Mouse (Mus musculus) intestine, embryonic 16.5 days (tissue): Measurements from ENCODE around the gene Abi3bp. TPM values are rescaled to one million over a fixed set of nuclear protein-coding genes. Genes with fewer than 3 reads are reported as not detected.

Source experiments
- ATAC-seq: fragments of 200-750 bp; cut with Nextera tagmentation; 2 replicates; pipeline ENCODE4 v1.8.0; 2017; ENCODE audit warnings: moderate TSS enrichment, moderate library complexity
- H3K27ac ChIP-seq: fragments of 300-500 bp; sonication (generic); 2 replicates; pipeline ENCODE4 v1.5.1; 2014; ENCODE audit warnings: mild to moderate bottlenecking, low read length
- H3K27me3 ChIP-seq: fragments of 300-500 bp; sonication (generic); replicated peaks from 2 replicates; pipeline ENCODE4 v1.6.1; 2014; ENCODE audit warnings: low read length, control low read depth, mixed read lengths; ENCODE audit not compliant: control insufficient read depth, insufficient read depth
- H3K36me3 ChIP-seq: fragments of 300-500 bp; sonication (generic); 2 replicates; pipeline ENCODE4 v1.6.1; 2014; ENCODE audit warnings: low read length, control low read depth; ENCODE audit not compliant: control insufficient read depth, insufficient read depth
- H3K4me1 ChIP-seq: fragments of 300-500 bp; sonication (generic); 2 replicates; pipeline ENCODE4 v1.6.1; 2014; ENCODE audit warnings: low read length, control low read depth, mixed read lengths; ENCODE audit not compliant: control insufficient read depth, insufficient read depth
- H3K4me2 ChIP-seq: fragments of 300-500 bp; sonication (generic); 2 replicates; pipeline ENCODE4 v1.6.1; 2014; ENCODE audit warnings: low read depth, low read length, control low read depth
- H3K4me3 ChIP-seq: fragments of 300-500 bp; sonication (generic); 2 replicates; pipeline ENCODE4 v1.5.1; 2014; ENCODE audit warnings: mild to moderate bottlenecking, low read length
- H3K9ac ChIP-seq: fragments of 300-500 bp; sonication (generic); 2 replicates; pipeline ENCODE4 v1.6.1; 2014; ENCODE audit warnings: low read depth, low read length
- H3K9me3 ChIP-seq: fragments of 300-500 bp; sonication (generic); 2 replicates; pipeline ENCODE4 v1.6.1; 2016; ENCODE audit warnings: low read length, control low read depth; ENCODE audit not compliant: control insufficient read depth
- WGBS: fragments of 180-500 bp; shearing (Covaris S2); extraction: QIAGEN DNeasy Blood & Tissue Kit; methylation state at CpG from one replicate; pipeline ENCODE4 v1.1.7; 2014; 5-methylcytosine and 5-hydroxymethylcytosine counted together
- polyA plus RNA-seq: library from polyadenylated mRNA; unstranded; fragments of >200 nt; fragmentation: Nextera tagmentation; extraction: Ambion mirVana; gene quantifications from 2 replicates; pipeline ENCODE4 v1.2.1, GENCODE M21; 2015

The Abi3bp gene
- polyA plus RNA-seq, 1 experiment from 2014 or later = 10.2 TPM

- 88% methylated on average over 6 of the region's 6 CpGs for WGBS
- Histone ChIP-seq H3K9me3 (no peaks in the 10 kb centered on the region), H3K27me3 (no peaks in the 10 kb centered on the region), H3K36me3 (no peaks in the 10 kb centered on the region), H3K9ac (no peak overlapping the region), H3K27ac (no peak overlapping the region), H3K4me3 (no peak overlapping the region), H3K4me1 (no peaks in the 10 kb centered on the region), H3K4me2 (no peak overlapping the region)
- no peak for ATAC-seq
Observed at GRCm38 (mm10) chr16:56594866-56595265, 117.2 kb downstream of the Abi3bp start.

GRCm38 (mm10) chr16:56598427-56598826, 120.7 kb downstream of the Abi3bp start:
- no peak overlapping the region for H3K9ac ChIP-seq
- H3K27ac ChIP-seq = no peak overlapping the region
- H3K9me3 ChIP-seq = no peaks in the 10 kb centered on the region
- no peaks in the 10 kb centered on the region for H3K4me1 ChIP-seq
- no peaks in the 10 kb centered on the region for H3K36me3 ChIP-seq
- H3K4me2 ChIP-seq = no peak overlapping the region
- WGBS = 87% methylated on average over 4 of the region's 4 CpGs
- no peak overlapping the region for H3K4me3 ChIP-seq
- H3K27me3 ChIP-seq = no peaks in the 10 kb centered on the region
- peak; percentile 97 for ATAC-seq

- no peaks in the 10 kb centered on the region for H3K36me3 ChIP-seq
- no peak for ATAC-seq
- H3K4me1 ChIP-seq = no peaks in the 10 kb centered on the region
- WGBS = 75% methylated on average over 1 of the region's 1 CpGs
- no peak overlapping the region for H3K9ac ChIP-seq
- no peaks in the 10 kb centered on the region for H3K27me3 ChIP-seq
- H3K4me2 ChIP-seq = no peak overlapping the region
- no peak overlapping the region for H3K27ac ChIP-seq
- H3K4me3 ChIP-seq = no peak overlapping the region
- H3K9me3 ChIP-seq = no peaks in the 10 kb centered on the region
Observed at GRCm38 (mm10) chr16:56602394-56602793, 124.7 kb downstream of the Abi3bp start.

- H3K9ac ChIP-seq = no peak overlapping the region
- H3K4me3 ChIP-seq = no peak overlapping the region
- H3K27me3 ChIP-seq = no peaks in the 10 kb centered on the region
- H3K27ac ChIP-seq = no peak overlapping the region
- H3K36me3 ChIP-seq = no peaks in the 10 kb centered on the region
- H3K4me1 ChIP-seq = no peaks in the 10 kb centered on the region
- 78% methylated on average over 8 of the region's 8 CpGs for WGBS
- no peak overlapping the region for H3K4me2 ChIP-seq
- no peaks in the 10 kb centered on the region for H3K9me3 ChIP-seq
- no peak for ATAC-seq
Observed at GRCm38 (mm10) chr16:56610572-56610971, 132.9 kb downstream of the Abi3bp start.

- Histone ChIP-seq H3K27me3 (no peaks in the 10 kb centered on the region), H3K36me3 (no peaks in the 10 kb centered on the region), H3K4me3 (no peak overlapping the region), H3K9ac (no peak overlapping the region), H3K4me1 (no peaks in the 10 kb centered on the region), H3K27ac (no peak overlapping the region), H3K4me2 (no peak overlapping the region), H3K9me3 (no peaks in the 10 kb centered on the region)
- no peak for ATAC-seq
- 78% methylated on average over 10 of the region's 10 CpGs for WGBS
Observed at GRCm38 (mm10) chr16:56611096-56611867, 133.6 kb downstream of the Abi3bp start.

- Histone ChIP-seq H3K4me1 (no peaks in the 10 kb centered on the region), H3K9me3 (no peaks in the 10 kb centered on the region), H3K36me3 (no peaks in the 10 kb centered on the region), H3K4me3 (no peak overlapping the region), H3K4me2 (no peak overlapping the region), H3K27me3 (no peaks in the 10 kb centered on the region), H3K27ac (no peak overlapping the region), H3K9ac (no peak overlapping the region)
- WGBS = 94% methylated on average over 3 of the region's 3 CpGs
- no peak for ATAC-seq
Observed at GRCm38 (mm10) chr16:56638544-56638943, 160.9 kb downstream of the Abi3bp start.

- Histone ChIP-seq H3K27me3 (no peaks in the 10 kb centered on the region), H3K27ac (no peak overlapping the region), H3K9me3 (no peaks in the 10 kb centered on the region), H3K36me3 (no peaks in the 10 kb centered on the region), H3K4me2 (no peak overlapping the region), H3K9ac (no peak overlapping the region), H3K4me3 (no peak overlapping the region), H3K4me1 (no peaks in the 10 kb centered on the region)
- no peak for ATAC-seq
- 5% methylated on average over 2 of the region's 2 CpGs for WGBS
Observed at GRCm38 (mm10) chr16:56645251-56645650, 167.6 kb downstream of the Abi3bp start.

GRCm38 (mm10) chr16:56646382-56647172, 168.9 kb downstream of the Abi3bp start:
- Histone ChIP-seq H3K4me3 (no peak overlapping the region), H3K27ac (no peak overlapping the region), H3K36me3 (no peaks in the 10 kb centered on the region), H3K4me1 (no peaks in the 10 kb centered on the region), H3K9me3 (no peaks in the 10 kb centered on the region), H3K9ac (no peak overlapping the region), H3K27me3 (no peaks in the 10 kb centered on the region), H3K4me2 (no peak overlapping the region)
- 69% methylated on average over 7 of the region's 7 CpGs for WGBS
- ATAC-seq = no peak

- Histone ChIP-seq H3K4me1 (no peaks in the 10 kb centered on the region), H3K36me3 (no peaks in the 10 kb centered on the region), H3K9me3 (no peaks in the 10 kb centered on the region), H3K4me2 (no peak overlapping the region), H3K9ac (no peak overlapping the region), H3K27me3 (no peaks in the 10 kb centered on the region), H3K4me3 (no peak overlapping the region), H3K27ac (no peak overlapping the region)
- 79% methylated on average over 12 of the region's 12 CpGs for WGBS
- no peak for ATAC-seq
Observed at GRCm38 (mm10) chr16:56655193-56655910, 177.7 kb downstream of the Abi3bp start.
